Comparison of ENCODE assay signal across 24 mouse cellular contexts in genomic region chr11:34741081-34741480, GRCm38 (mm10). TPM values are rescaled to one million over a fixed set of nuclear protein-coding genes. Genes with fewer than 3 reads are reported as not detected.
DNase-seq lines count a peak whose midpoint lies in the region; ATAC-seq and TF ChIP-seq lines count a peak whose summit lies in the region.
"Had no signal": no experiment of that assay in that cellular context is flagged by ENCODE, and none has a peak within 500 bp of the region (broad histone marks: within the 10 kb centered on the region; RNA-seq: fewer than 3 reads in every experiment).

No protein-coding gene starts in this region.

- intact Hi-C loops in heart, postnatal 25 days (cut with DNase I): no loop called here

- peak; percentile 80 for ATAC-seq in megakaryocyte, adult 5-6 weeks (ENCODE audit: poor library complexity, severe bottlenecking)
- ATAC-seq in monocyte, adult 5-6 weeks (replicated peaks; ENCODE audit: insufficient number of reproducible peaks, low FRiP score, low TSS enrichment, poor library complexity, severe bottlenecking): no peak
- ATAC-seq: forebrain, embryonic 14.5 days; forebrain, embryonic 16.5 days had no signal

- H3K27ac ChIP-seq in MEL (ENCODE audit: control insufficient read depth, low read depth, low read length): peak overlapping the region; percentile 16; the same call in 1 of the 2 replicates
- H3K27ac ChIP-seq: embryonic facial prominence, embryonic 13.5 days; embryonic facial prominence, embryonic 15.5 days; forebrain, embryonic 10.5 days; forebrain, embryonic 12.5 days had no signal

- peaks cover 25 to 30% of the 10 kb centered on the region in 2 experiments for H3K4me1 ChIP-seq in MEL (ENCODE audit: control insufficient read depth in 1 of 2, insufficient read depth in 2 of 2, low read length in 2 of 2)
- H3K4me1 ChIP-seq: embryonic facial prominence, embryonic 13.5 days; embryonic facial prominence, embryonic 15.5 days had no signal

- no peak for TF ChIP-seq RAD21 in MEL (IDR thresholded peaks at IDR 0.05; ENCODE audit: low read depth, low read length)

- H3K36me3 ChIP-seq in MEL (ENCODE audit: control insufficient read depth in 1 of 2, insufficient read depth in 2 of 2, low read length in 2 of 2): peaks cover 22 to 42% of the 10 kb centered on the region in 2 experiments
- H3K36me3 ChIP-seq: embryonic facial prominence, embryonic 13.5 days; embryonic facial prominence, embryonic 15.5 days; forebrain, embryonic 10.5 days; forebrain, embryonic 12.5 days; G1E had no signal

- TF ChIP-seq CTCF in MEL (IDR thresholded peaks at IDR 0.05 in 2 of 3, conservative IDR thresholded peaks at IDR 0.05 in 1 of 3; ENCODE audit: control insufficient read depth in 1 of 3, insufficient read depth in 1 of 3, low read depth in 2 of 3, low read length in 3 of 3, poor library complexity in 1 of 3, severe bottlenecking in 1 of 3): no peak

- peak; percentile 57 for DNase-seq in 416B (ENCODE audit: low read depth)
- DNase-seq in MEL (ENCODE audit: low read depth, low spot score): peak; percentile 53
- no peak for DNase-seq in heart, postnatal 25 days (ENCODE audit: low spot score)
- no peak for DNase-seq in thymus, postnatal 4 days
- DNase-seq: adrenal gland, adult 2 months; adrenal gland, postnatal 10 days; adrenal gland, postnatal 25 days; cerebellum, adult 11 months; cerebellum, adult 18-20 months; cerebellum, adult 8-10 months; cerebellum, adult 9-11 months; cerebellum, postnatal 14 days; cerebellum, postnatal 36 days; embryo, embryonic 11 days had no signal

- TF ChIP-seq EP300 in MEL (IDR thresholded peaks at IDR 0.05; ENCODE audit: low read depth in 1 of 2, low read length in 2 of 2): peak in 1 of 2 experiments; percentile 26; a peak in 1 of 4 replicates

- no peaks in the 10 kb centered on the region for H3K9me3 ChIP-seq in MEL (replicated peaks; ENCODE audit: insufficient read depth, low read length)
- H3K9me3 ChIP-seq: embryonic facial prominence, embryonic 13.5 days; embryonic facial prominence, embryonic 15.5 days; forebrain, embryonic 10.5 days; forebrain, embryonic 12.5 days had no signal

- no peak for TF ChIP-seq POLR2A in MEL (IDR thresholded peaks at IDR 0.05; ENCODE audit: control insufficient read depth in 1 of 2, insufficient read depth in 1 of 2, low read depth in 1 of 2, low read length in 2 of 2, poor library complexity in 1 of 2)

- H3K4me3 ChIP-seq in MEL (ENCODE audit: control insufficient read depth in 1 of 2, insufficient read depth in 1 of 2, low read depth in 2 of 2, low read length in 2 of 2): no peak overlapping the region
- H3K4me3 ChIP-seq: embryonic facial prominence, embryonic 13.5 days; embryonic facial prominence, embryonic 15.5 days; erythroblast, embryonic 14.5 days; forebrain, embryonic 10.5 days; forebrain, embryonic 12.5 days had no signal

- H3K9ac ChIP-seq in MEL (ENCODE audit: control insufficient read depth, low read depth, low read length, poor library complexity, severe bottlenecking): no peak overlapping the region
- H3K9ac ChIP-seq: embryonic facial prominence, embryonic 13.5 days; embryonic facial prominence, embryonic 15.5 days; forebrain, embryonic 12.5 days had no signal

- no peaks in the 10 kb centered on the region for H3K27me3 ChIP-seq in MEL (ENCODE audit: control insufficient read depth in 1 of 2, insufficient read depth in 2 of 2, low read length in 2 of 2)
- H3K27me3 ChIP-seq: embryonic facial prominence, embryonic 13.5 days; embryonic facial prominence, embryonic 15.5 days; forebrain, embryonic 12.5 days had no signal

- peaks cover 33% of the 10 kb centered on the region for H3K79me2 ChIP-seq in MEL (ENCODE audit: control insufficient read depth, insufficient read depth, low read length, poor library complexity)

TF ChIP-seq in MEL, 35 proteins besides CTCF, POLR2A, EP300 and RAD21:
- TF ChIP-seq GATA1 (IDR thresholded peaks at IDR 0.05; ENCODE audit: low read depth, low read length) (peak; percentile 44), ETS1 (IDR thresholded peaks at IDR 0.05; ENCODE audit: low read depth, low read length) (peak; percentile 34; the same call in 1 of the 2 replicates), SIN3A (IDR thresholded peaks at IDR 0.05; ENCODE audit: low read length) (no peak)

RNA-seq across cellular contexts. Expression of gene Dock2, which starts 42.6 kb away (rescaled TPM):
- total RNA-seq in MEL (2012; rRNA removed): 56.3 and 60.9 TPM in 2 replicates
- 100 to 1,000 TPM in 1 of 2 experiments, 10 to 100 TPM in 1; 77.9 to 101 TPM for polyA plus RNA-seq in MEL (2012; ENCODE audit: insufficient read depth in 1 of 2, insufficient read length in 2 of 2, low read depth in 1 of 2, low replicate concordance in 2 of 2, missing spikeins in 1 of 2)
- total RNA-seq in megakaryocyte, adult 5-6 weeks (2015): 153 and 160 TPM in 2 replicates
- 218 and 238 TPM in 2 replicates for total RNA-seq in megakaryocyte, adult 5-6 weeks (2017)
- 1 to 10 TPM; 2.2 to 2.5 TPM for total RNA-seq in heart, postnatal 25 days (2021)
- total RNA-seq in monocyte, adult 5-6 weeks (2017): 415 to 764 TPM (median 432 TPM) in 3 replicates

Comparison
In these comparisons a context has a peak if more than half of its experiments do, and no peak if none do; other contexts are left out.
1. DNase-seq: peak in 416B (single experiment) and MEL (single experiment); none in heart, postnatal 25 days (single experiment) and thymus, postnatal 4 days (single experiment).
2. RNA of gene Dock2, which starts 42.6 kb away (total RNA-seq): 415 to 764 TPM in monocyte, adult 5-6 weeks, 153 to 238 TPM in megakaryocyte, adult 5-6 weeks and 56.3 to 60.9 TPM in MEL; 2.2 to 2.5 TPM in heart, postnatal 25 days; every median in the first group is over 10 times any median in the second.